Mouse (Mus musculus) heart, adult 2 months (tissue): ENCODE results near the gene Shisa5. TPM values are rescaled to one million over a fixed set of nuclear protein-coding genes. Genes with fewer than 3 reads are reported as not detected.

Experiments
- DNase-seq, 2 experiments: peaks; one replicate each; pipeline ENCODE4 v3.0.0; 2021
- H3K27ac ChIP-seq: fragments of 200-600 bp; 2 replicates; pipeline ENCODE4 v1.8.1; 2022
- H3K27me3 ChIP-seq: fragments of 200-500 bp; 2 replicates; pipeline ENCODE4 v1.6.1; 2012; ENCODE audit warnings: mild to moderate bottlenecking, low read length, inconsistent platforms, mixed read lengths; ENCODE audit not compliant: control insufficient read depth, insufficient read depth
- H3K36me3 ChIP-seq: fragments of 200-500 bp; 2 replicates; pipeline ENCODE4 v1.6.1; 2012; ENCODE audit warnings: low read length, inconsistent platforms; ENCODE audit not compliant: control insufficient read depth, insufficient read depth
- H3K4me1 ChIP-seq: fragments of 200-500 bp; 2 replicates; pipeline ENCODE4 v1.6.1; 2011; ENCODE audit warnings: low read length; ENCODE audit not compliant: control insufficient read depth, insufficient read depth
- H3K4me3 ChIP-seq: fragments of 200-600 bp; 2 replicates; pipeline ENCODE4 v1.8.1; 2022
- H3K79me2 ChIP-seq: fragments of 200-500 bp; replicated peaks from 2 replicates; pipeline ENCODE4 v1.6.1; 2012; ENCODE audit warnings: mild to moderate bottlenecking, inconsistent platforms, low read length, moderate library complexity, mixed read lengths; ENCODE audit not compliant: control insufficient read depth, insufficient read depth
- H3K9ac ChIP-seq: fragments of 200-500 bp; 2 replicates; pipeline ENCODE4 v1.6.1; 2012; ENCODE audit warnings: low read depth, mild to moderate bottlenecking, control low read depth, inconsistent platforms, low read length, mixed read lengths
- CTCF ChIP-seq: fragments of 200-600 bp; IDR thresholded peaks from 2 replicates; pipeline ENCODE4 v1.8.1; 2022; ENCODE audit warnings: antibody characterized with exemption, mild to moderate bottlenecking, moderate library complexity
- EP300 ChIP-seq: fragments of 200-500 bp; IDR thresholded peaks from 2 replicates; pipeline ENCODE4 v1.6.1; 2011; ENCODE audit warnings: low read depth, low read length, control low read depth; ENCODE audit not compliant: insufficient read depth
- POLR2A ChIP-seq: fragments of 200-500 bp; IDR thresholded peaks from 2 replicates; pipeline ENCODE4 v1.6.1; 2011; ENCODE audit warnings: mild to moderate bottlenecking, low read depth, low read length, control low read depth; ENCODE audit not compliant: insufficient read depth
- WGBS: fragments of 180-500 bp; shearing (Covaris S2); methylation state at CpG from one replicate; pipeline ENCODE4 v1.1.7; 2018; 5-methylcytosine and 5-hydroxymethylcytosine counted together
- intact Hi-C: fragments of 180-260 bp; cut with DNase I; formaldehyde crosslinking; loops from one replicate; pipeline ENCODE4 v1.15.1; 2025
- polyA plus RNA-seq: library from polyadenylated mRNA; depleted of rRNA; stranded (reverse); fragments of >200 nt; gene quantifications from 2 replicates; pipeline ENCODE4 v1.2.3, GENCODE M21; 2012; rRNA removed
- total RNA-seq, 2 experiments: library from RNA; stranded (reverse); gene quantifications; 2 replicates each; pipeline ENCODE4 v1.2.3; 2021

Gene Shisa5
- total and polyA plus RNA-seq, 3 experiments, result 40.3 to 218 (median 43.2) TPM

GRCm38 (mm10) chr9:109105011-109105410, 66.6 kb downstream of the Shisa5 start:
- WGBS, result 64% methylated on average over 12 of the region's 12 CpGs
- TF ChIP-seq CTCF (no peak), POLR2A (no peak), EP300 (no peak)
- no peak for DNase-seq

GRCm38 (mm10) chr9:109105648-109106047, 67.3 kb downstream of the Shisa5 start:
- no peak overlapping the region for H3K27ac ChIP-seq
- DNase-seq, result no peak
- WGBS, result 81% methylated on average over 12 of the region's 12 CpGs
- H3K4me3 ChIP-seq, result no peak overlapping the region
- H3K27me3 ChIP-seq, result no peaks in the 10 kb centered on the region
- no peaks in the 10 kb centered on the region for H3K79me2 ChIP-seq
- intact Hi-C loops, result no loop called here
- H3K9ac ChIP-seq, result no peak overlapping the region
- no peak for TF ChIP-seq CTCF
- TF ChIP-seq POLR2A, result no peak
- no peak for TF ChIP-seq EP300
- H3K36me3 ChIP-seq, result no peaks in the 10 kb centered on the region
- H3K4me1 ChIP-seq, result no peaks in the 10 kb centered on the region

More at GRCm38 (mm10) chr9:109105011-109105410, 66.6 kb downstream of the Shisa5 start:
- Histone ChIP-seq H3K4me3 (no peak overlapping the region), H3K36me3 (no peaks in the 10 kb centered on the region), H3K27ac (no peak overlapping the region), H3K79me2 (no peaks in the 10 kb centered on the region), H3K4me1 (no peaks in the 10 kb centered on the region), H3K27me3 (no peaks in the 10 kb centered on the region), H3K9ac (no peak overlapping the region)
- intact Hi-C loops, result no loop called here

- no peak for DNase-seq
- WGBS, result 77% methylated on average over 6 of the region's 6 CpGs
- TF ChIP-seq POLR2A (no peak), CTCF (no peak), EP300 (no peak)
- H3K4me3 ChIP-seq, result no peak overlapping the region
- no peak overlapping the region for H3K9ac ChIP-seq
- no peaks in the 10 kb centered on the region for H3K79me2 ChIP-seq
- no peak overlapping the region for H3K27ac ChIP-seq
- H3K27me3 ChIP-seq, result no peaks in the 10 kb centered on the region
- intact Hi-C loops, result no loop called here
- H3K4me1 ChIP-seq, result no peaks in the 10 kb centered on the region
- no peaks in the 10 kb centered on the region for H3K36me3 ChIP-seq
Observed at GRCm38 (mm10) chr9:109107341-109107740, 69.0 kb downstream of the Shisa5 start.

Other genes starting within 250 kb of the Shisa5 start
- gene Nckipsd, start 230.2 kb upstream of the Shisa5 start, total RNA-seq, result 1 to 10 TPM; 7.8 to 8.9 TPM
- 16.8 and 19.6 TPM in 2 replicates for gene Nckipsd, start 230.2 kb upstream of the Shisa5 start, polyA plus RNA-seq
- under 1 TPM; 0.02 to 0.03 TPM for gene Celsr3, start 212.2 kb upstream of the Shisa5 start, total RNA-seq
- 0.06 and 0.41 TPM in 2 replicates for gene Celsr3, start 212.2 kb upstream of the Shisa5 start, polyA plus RNA-seq
- 10 to 100 TPM; 20.8 to 24.3 TPM for gene Slc26a6, start 185.3 kb upstream of the Shisa5 start, total RNA-seq
- gene Slc26a6, start 185.3 kb upstream of the Shisa5 start, polyA plus RNA-seq, result 34.5 and 47.8 TPM in 2 replicates
- gene Tmem89, start 123.9 kb upstream of the Shisa5 start, total RNA-seq, result not detected
- gene Tmem89, start 123.9 kb upstream of the Shisa5 start, polyA plus RNA-seq, result 0.35 and 0.47 TPM in 2 replicates
- gene Uqcrc1, start 101.9 kb upstream of the Shisa5 start, total RNA-seq, result 1,000 to 10,000 TPM; 2,061 to 2,422 TPM
- 2,481 and 2,989 TPM in 2 replicates for gene Uqcrc1, start 101.9 kb upstream of the Shisa5 start, polyA plus RNA-seq
- under 1 TPM; 0.30 to 0.47 TPM for gene Col7a1, start 85.0 kb upstream of the Shisa5 start, total RNA-seq
- 0.57 and 1.1 TPM in 2 replicates for gene Col7a1, start 85.0 kb upstream of the Shisa5 start, polyA plus RNA-seq
- not detected for gene Ucn2, start 52.6 kb upstream of the Shisa5 start, total RNA-seq
- gene Ucn2, start 52.6 kb upstream of the Shisa5 start, polyA plus RNA-seq, result 0.20 TPM in 1 of 2 replicates, not detected in the other
- gene Pfkfb4, start 46.8 kb upstream of the Shisa5 start, total RNA-seq, result 1 to 10 TPM; 1.3 to 1.9 TPM
- gene Pfkfb4, start 46.8 kb upstream of the Shisa5 start, polyA plus RNA-seq, result 7.3 and 7.4 TPM in 2 replicates
- gene Trex1, start 21.2 kb downstream of the Shisa5 start, total RNA-seq, result 10 to 100 TPM; 12.6 to 13.3 TPM
- 45.8 and 55.2 TPM in 2 replicates for gene Trex1, start 21.2 kb downstream of the Shisa5 start, polyA plus RNA-seq
- gene Atrip, start 35.6 kb downstream of the Shisa5 start, total RNA-seq, result 1 to 10 TPM; 8.0 to 9.0 TPM
- gene Atrip, start 35.6 kb downstream of the Shisa5 start, polyA plus RNA-seq, result 10.0 and 13.9 TPM in 2 replicates
- gene Ccdc51, start 43.9 kb downstream of the Shisa5 start, total RNA-seq, result 10 to 100 TPM; 11.1 to 11.8 TPM
- gene Ccdc51, start 43.9 kb downstream of the Shisa5 start, polyA plus RNA-seq, result 7.0 and 9.2 TPM in 2 replicates
- 100 to 1,000 TPM; 218 to 235 TPM for gene Tma7, start 44.0 kb downstream of the Shisa5 start, total RNA-seq
- gene Tma7, start 44.0 kb downstream of the Shisa5 start, polyA plus RNA-seq, result 41.4 and 59.3 TPM in 2 replicates
- 10 to 100 TPM; 15.7 to 21.1 TPM for gene Plxnb1, start 56.8 kb downstream of the Shisa5 start, total RNA-seq
- 25.0 and 31.9 TPM in 2 replicates for gene Plxnb1, start 56.8 kb downstream of the Shisa5 start, polyA plus RNA-seq
- not detected for gene Fbxw21, start 123.5 kb downstream of the Shisa5 start, total RNA-seq
- not detected in 2 replicates for gene Fbxw21, start 123.5 kb downstream of the Shisa5 start, polyA plus RNA-seq
- gene Fbxw13, start 157.4 kb downstream of the Shisa5 start, total RNA-seq, result not detected
- gene Fbxw13, start 157.4 kb downstream of the Shisa5 start, polyA plus RNA-seq, result not detected in 2 replicates
- gene Fbxw20, start 196.2 kb downstream of the Shisa5 start, total RNA-seq, result not detected
- not detected in 2 replicates for gene Fbxw20, start 196.2 kb downstream of the Shisa5 start, polyA plus RNA-seq
- gene Fbxw14, start 249.1 kb downstream of the Shisa5 start, total RNA-seq, result not detected
- gene Fbxw14, start 249.1 kb downstream of the Shisa5 start, polyA plus RNA-seq, result not detected in 2 replicates